Mouse (Mus musculus) megakaryocyte progenitor cell, adult 5-6 weeks (primary cell): ENCODE data around the gene a. TPM values are rescaled to one million over a fixed set of nuclear protein-coding genes. Genes with fewer than 3 reads are reported as not detected.
"Not testable (repeated sequence)": the region's sequence is repeated elsewhere in the genome, so short reads cannot be mapped to it uniquely, and the experiment has no call there.

ENCODE experiments used
- ATAC-seq: replicated peaks from 2 replicates; pipeline ENCODE4 v1.8.0; 2016; ENCODE audit warnings: mild to moderate bottlenecking, moderate TSS enrichment, inconsistent platforms; ENCODE audit not compliant: poor library complexity
- total RNA-seq, 2 experiments: library from RNA; stranded (forward) in 1 of 2; stranded (reverse) in 1 of 2; fragments of 157-497, 149-512 nt in 1 of 2; fragments of 200-1000 nt in 1 of 2; gene quantifications; 2 replicates each; pipeline versions ENCODE4 v1.2.3 to v1.2.4; 2015 to 2017

The a gene
- total RNA-seq, 2 experiments from 2014 or later, result not detected

GRCm38 (mm10) chr2:155047452-155048178 lies 256.4 kb downstream of the a start:
- no peak for ATAC-seq

GRCm38 (mm10) chr2:155050108-155050503 lies 258.9 kb downstream of the a start:
- ATAC-seq, result no peak

GRCm38 (mm10) chr2:155050504-155051236 lies 259.5 kb downstream of the a start:
- peak; percentile 91 for ATAC-seq

- ATAC-seq, result no peak
These were observed 260.6 kb downstream of the a start for GRCm38 (mm10) chr2:155051622-155052351.

GRCm38 (mm10) chr2:155052681-155053080 lies 261.5 kb downstream of the a start:
- ATAC-seq, result no peak

- not testable (repeated sequence) for ATAC-seq
These were observed 262.3 kb downstream of the a start for GRCm38 (mm10) chr2:155053512-155053911.

- ATAC-seq, result no peak
These were observed 263.5 kb downstream of the a start for GRCm38 (mm10) chr2:155054672-155055071.

- no peak for ATAC-seq
These were observed 264.9 kb downstream of the a start for GRCm38 (mm10) chr2:155056076-155056578.

- ATAC-seq, result no peak
These were observed 266.2 kb downstream of the a start for GRCm38 (mm10) chr2:155057361-155057760.

GRCm38 (mm10) chr2:155071027-155071426 lies 279.8 kb downstream of the a start:
- no peak for ATAC-seq

- ATAC-seq, result no peak
These were observed 281.3 kb downstream of the a start for GRCm38 (mm10) chr2:155072353-155073145.

- no peak for ATAC-seq
These were observed 282.1 kb downstream of the a start for GRCm38 (mm10) chr2:155073347-155073746.

- ATAC-seq, result peak; percentile 92
These were observed 283.0 kb downstream of the a start, which contains the start of gene Ahcy for GRCm38 (mm10) chr2:155073978-155074765. Ahcy (minus strand) TSS chr2:155074497.

GRCm38 (mm10) chr2:155074766-155075330 lies 283.6 kb downstream of the a start:
- ATAC-seq, result no peak

GRCm38 (mm10) chr2:155075649-155076048 lies 284.4 kb downstream of the a start:
- ATAC-seq, result no peak

GRCm38 (mm10) chr2:155079500-155080178 lies 288.4 kb downstream of the a start:
- ATAC-seq, result no peak

GRCm38 (mm10) chr2:155080179-155080530 lies 289.0 kb downstream of the a start:
- ATAC-seq, result no peak

GRCm38 (mm10) chr2:155081056-155081455 lies 289.9 kb downstream of the a start:
- ATAC-seq, result no peak
